Mouse (Mus musculus) liver, embryonic 11.5 days (tissue): ENCODE measurements around the gene Calcrl. TPM values are rescaled to one million over a fixed set of nuclear protein-coding genes. Genes with fewer than 3 reads are reported as not detected.

ENCODE experiments used
- ATAC-seq: fragments of 200-750 bp; cut with Nextera tagmentation; replicated peaks from 2 replicates; pipeline ENCODE4 v1.8.0; 2017; ENCODE audit warnings: moderate number of reproducible peaks, mild to moderate bottlenecking, moderate TSS enrichment, moderate library complexity; ENCODE audit not compliant: low FRiP score
- DNase-seq: peaks from one replicate; pipeline ENCODE4 v3.0.0-alpha.2; 2017; ENCODE audit warnings: low spot score
- H3K27ac ChIP-seq: fragments of 300-500 bp; sonication (generic); 2 replicates; pipeline ENCODE4 v1.5.1; 2014; ENCODE audit warnings: mild to moderate bottlenecking, low read depth, low read length, control low read depth
- H3K27me3 ChIP-seq: fragments of 300-500 bp; sonication (generic); replicated peaks from 2 replicates; pipeline ENCODE4 v1.6.1; 2014; ENCODE audit warnings: low read length, mixed read lengths; ENCODE audit not compliant: control insufficient read depth, insufficient read depth
- H3K36me3 ChIP-seq: fragments of 300-500 bp; sonication (generic); 2 replicates; pipeline ENCODE4 v1.6.1; 2014; ENCODE audit warnings: mild to moderate bottlenecking, low read length, moderate library complexity, mixed read lengths; ENCODE audit not compliant: control insufficient read depth, insufficient read depth
- H3K4me1 ChIP-seq: fragments of 300-500 bp; sonication (generic); replicated peaks from 2 replicates; pipeline ENCODE4 v1.6.1; 2014; ENCODE audit warnings: low read length, mixed read lengths; ENCODE audit not compliant: control insufficient read depth, insufficient read depth
- H3K4me2 ChIP-seq: fragments of 300-500 bp; sonication (generic); 2 replicates; pipeline ENCODE4 v1.6.1; 2014; ENCODE audit warnings: mild to moderate bottlenecking, control low read depth, moderate library complexity
- H3K4me3 ChIP-seq: fragments of 300-500 bp; sonication (generic); 2 replicates; pipeline ENCODE4 v1.5.1; 2014; ENCODE audit warnings: low read depth, low read length, control low read depth
- H3K9ac ChIP-seq: fragments of 300-500 bp; sonication (generic); 2 replicates; pipeline ENCODE4 v1.6.1; 2014; ENCODE audit warnings: low read depth, low read length, control low read depth
- H3K9me3 ChIP-seq: fragments of 300-500 bp; sonication (generic); 2 replicates; pipeline ENCODE4 v1.6.1; 2016; ENCODE audit warnings: low read length, inconsistent platforms, mixed read lengths; ENCODE audit not compliant: control insufficient read depth
- WGBS: fragments of 180-500 bp; shearing (Covaris S2); extraction: QIAGEN DNeasy Blood & Tissue Kit; methylation state at CpG from one replicate; pipeline ENCODE4 v1.1.7; 2014; 5-methylcytosine and 5-hydroxymethylcytosine counted together
- polyA plus RNA-seq: library from polyadenylated mRNA; unstranded; fragments of >200 nt; fragmentation: Nextera tagmentation; extraction: Ambion mirVana; gene quantifications from 2 replicates; pipeline ENCODE4 v1.2.1, GENCODE M21; 2014

Calcrl gene
- polyA plus RNA-seq, 1 experiment from 2014 or later: 30.4 TPM

DNA sequence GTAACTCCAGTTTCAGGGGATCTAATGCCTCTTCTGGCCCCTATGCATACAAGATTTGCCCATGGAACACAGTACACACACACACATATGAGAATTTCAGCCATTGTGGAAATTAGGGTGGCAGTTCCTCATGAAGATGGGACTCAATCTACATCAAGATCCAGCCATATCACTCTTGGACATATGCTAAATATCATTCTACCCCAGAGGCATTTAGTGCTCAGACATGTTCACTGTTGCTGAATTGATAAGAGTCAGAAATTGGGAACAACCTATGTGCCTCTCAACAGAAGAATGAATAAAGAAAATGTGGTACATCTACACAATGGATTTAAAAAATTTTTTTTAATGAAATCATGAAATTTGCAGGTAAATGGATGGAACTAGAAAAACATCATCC is 58.5 kb downstream of the Calcrl start:
- Histone ChIP-seq H3K27ac (no peak overlapping the region), H3K9ac (no peak overlapping the region), H3K27me3 (no peaks in the 10 kb centered on the region), H3K9me3 (no peaks in the 10 kb centered on the region), H3K4me3 (no peak overlapping the region), H3K36me3 (no peaks in the 10 kb centered on the region), H3K4me2 (no peak overlapping the region), H3K4me1 (0 out of 2 replicates have a peak, but pooled peaks cover 3% of the 10 kb centered on the region)
- ATAC-seq (peak; percentile 79), DNase-seq (no peak)

- H3K9me3 ChIP-seq: no peaks in the 10 kb centered on the region
- ATAC-seq (no peak), DNase-seq (no peak)
- WGBS: 86% methylated on average over 3 of the region's 3 CpGs
- no peaks in the 10 kb centered on the region for H3K36me3 ChIP-seq
- H3K4me1 ChIP-seq: 0 out of 2 replicates have a peak, but pooled peaks cover 3% of the 10 kb centered on the region
- no peak overlapping the region for H3K4me2 ChIP-seq
- no peak overlapping the region for H3K9ac ChIP-seq
- H3K27ac ChIP-seq: no peak overlapping the region
- H3K4me3 ChIP-seq: no peak overlapping the region
- no peaks in the 10 kb centered on the region for H3K27me3 ChIP-seq
Observed at GRCm38 (mm10) chr2:84365266-84365665, 59.9 kb downstream of the Calcrl start.

DNA sequence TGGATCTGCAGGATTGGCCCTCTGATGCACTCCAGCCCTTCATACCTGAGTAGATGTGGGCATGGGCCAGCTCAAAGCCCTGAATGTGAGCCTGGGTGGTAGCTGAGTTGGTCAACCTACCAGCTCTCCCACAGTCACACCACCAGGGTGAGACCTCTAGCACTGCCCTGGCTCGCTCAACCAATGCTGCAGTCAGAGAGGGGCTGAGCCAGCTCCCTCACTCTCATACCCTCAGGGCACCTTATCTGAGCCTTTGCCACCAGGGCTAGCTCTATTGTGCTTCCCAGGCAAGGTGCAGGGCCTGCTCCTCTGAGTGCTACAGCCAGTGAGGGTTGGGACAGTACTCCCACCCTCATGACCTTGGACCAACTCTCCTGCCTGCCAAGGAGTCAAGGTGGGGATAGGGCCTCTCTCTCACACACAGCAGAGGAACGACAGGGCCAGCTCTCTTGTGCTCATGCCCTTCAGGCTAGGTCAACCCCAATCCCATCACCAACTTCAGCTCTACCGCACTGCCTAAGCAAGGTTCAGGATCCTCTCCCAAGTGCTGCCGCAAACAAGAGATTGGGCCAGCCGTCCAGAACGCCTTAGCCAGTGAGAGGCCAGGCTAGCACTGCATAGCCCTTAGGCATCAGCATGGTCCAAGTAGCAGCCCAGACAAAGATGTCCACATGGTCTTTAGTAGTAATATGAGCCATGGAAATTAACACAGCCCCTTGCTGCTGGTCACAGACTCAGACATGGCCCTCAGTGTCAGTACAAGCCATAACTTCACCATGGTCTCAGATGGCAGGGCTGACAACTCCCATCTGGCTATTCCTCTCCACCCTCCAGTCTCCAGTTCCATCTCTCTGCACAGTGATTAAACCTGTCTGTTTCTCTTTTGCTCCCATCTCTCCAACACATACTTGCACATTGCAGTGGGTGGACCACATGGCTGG is 62.2 kb downstream of the Calcrl start:
- no peaks in the 10 kb centered on the region for H3K36me3 ChIP-seq
- H3K4me2 ChIP-seq: no peak overlapping the region
- H3K9ac ChIP-seq: no peak overlapping the region
- no peak overlapping the region for H3K27ac ChIP-seq
- DNase-seq: no peak
- WGBS: 91% methylated on average over 6 of the region's 6 CpGs
- 0 out of 2 replicates have a peak, but pooled peaks cover 3% of the 10 kb centered on the region for H3K4me1 ChIP-seq
- no peaks in the 10 kb centered on the region for H3K9me3 ChIP-seq
- H3K27me3 ChIP-seq: no peaks in the 10 kb centered on the region
- no peak overlapping the region for H3K4me3 ChIP-seq
- ATAC-seq: 0 out of 2 replicates have a peak, but pooled peaks have one; percentile 24

DNA sequence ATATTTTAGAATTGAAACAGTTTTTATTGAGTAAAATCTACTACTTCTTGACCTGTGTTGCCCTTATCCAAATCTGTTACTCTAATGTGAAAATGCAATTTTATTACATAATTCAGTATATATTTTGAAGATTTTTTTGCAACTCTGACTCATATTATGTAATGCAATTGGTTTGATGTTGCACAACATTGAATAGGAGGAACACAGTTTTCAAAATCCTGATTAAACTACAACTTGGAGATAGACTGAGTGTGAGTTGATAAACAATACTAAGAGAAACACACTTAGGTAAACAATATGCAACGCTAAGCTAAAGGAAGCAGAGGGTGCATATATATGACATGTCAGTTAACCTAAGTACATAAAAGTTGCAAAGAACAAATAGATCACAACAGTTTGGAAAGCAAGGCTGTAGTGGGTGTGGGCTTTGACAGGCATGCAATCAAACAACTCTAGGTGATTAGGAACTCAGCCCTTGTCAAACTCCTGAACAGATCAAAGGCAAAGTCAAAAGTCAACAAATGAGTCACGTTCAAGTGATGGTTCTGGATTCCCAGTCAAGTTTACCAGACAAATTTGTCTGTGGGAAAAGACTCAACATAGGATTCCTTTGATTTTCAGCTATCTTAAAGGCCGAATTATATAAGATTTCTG is 66.4 kb downstream of the Calcrl start:
- ATAC-seq: no peak
- no peak overlapping the region for H3K9ac ChIP-seq
- H3K36me3 ChIP-seq: no peaks in the 10 kb centered on the region

GRCm38 (mm10) chr2:84355281-84355680 is 69.9 kb downstream of the Calcrl start:
- H3K4me1 ChIP-seq: no peaks in the 10 kb centered on the region
- ATAC-seq (no peak), DNase-seq (no peak)
- no peaks in the 10 kb centered on the region for H3K36me3 ChIP-seq
- H3K9ac ChIP-seq: no peak overlapping the region
- H3K4me3 ChIP-seq: no peak overlapping the region
- H3K9me3 ChIP-seq: no peaks in the 10 kb centered on the region
- no peak overlapping the region for H3K4me2 ChIP-seq
- 54% methylated on average over 4 of the region's 4 CpGs for WGBS
- H3K27ac ChIP-seq: no peak overlapping the region
- no peaks in the 10 kb centered on the region for H3K27me3 ChIP-seq

More for the DNA sequence above, 66.4 kb downstream of the Calcrl start:
- no peak for DNase-seq
- H3K27ac ChIP-seq: no peak overlapping the region
- H3K27me3 ChIP-seq: no peaks in the 10 kb centered on the region
- H3K9me3 ChIP-seq: no peaks in the 10 kb centered on the region
- no peaks in the 10 kb centered on the region for H3K4me1 ChIP-seq
- H3K4me3 ChIP-seq: no peak overlapping the region
- WGBS: 61% methylated on average over 3 of the region's 3 CpGs
- no peak overlapping the region for H3K4me2 ChIP-seq

DNA sequence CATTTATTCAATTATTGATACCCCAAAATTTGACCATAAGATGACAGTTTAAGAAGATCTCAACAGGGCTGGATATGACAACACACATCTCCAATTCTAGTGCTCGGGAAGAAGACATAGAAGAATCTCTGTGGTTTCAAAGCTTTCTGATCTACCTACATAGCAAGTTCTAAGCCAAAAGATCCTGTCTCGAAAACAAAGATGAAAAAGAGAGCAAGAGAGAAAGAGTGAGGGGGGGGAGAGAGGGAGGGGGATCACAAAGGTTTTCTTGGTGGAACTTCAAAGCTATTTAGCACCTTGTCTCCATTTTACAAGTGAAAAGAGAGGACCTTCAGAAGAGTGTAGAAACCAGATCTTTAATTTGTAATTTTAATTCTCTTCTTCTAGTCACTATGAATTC is 77.8 kb downstream of the Calcrl start:
- ATAC-seq: no peak
- no peaks in the 10 kb centered on the region for H3K9me3 ChIP-seq
- no peak overlapping the region for H3K9ac ChIP-seq
- 67% methylated on average over 2 of the region's 2 CpGs for WGBS
- H3K27me3 ChIP-seq: no peaks in the 10 kb centered on the region
- DNase-seq: no peak
- H3K27ac ChIP-seq: no peak overlapping the region
- no peak overlapping the region for H3K4me3 ChIP-seq
- H3K4me2 ChIP-seq: no peak overlapping the region
- H3K36me3 ChIP-seq: no peaks in the 10 kb centered on the region
- H3K4me1 ChIP-seq: no peaks in the 10 kb centered on the region

GRCm38 (mm10) chr2:84343756-84344155 is 81.5 kb downstream of the Calcrl start:
- no peak for DNase-seq
- H3K27me3 ChIP-seq: no peaks in the 10 kb centered on the region
- H3K4me3 ChIP-seq: no peak overlapping the region
- H3K4me1 ChIP-seq: no peaks in the 10 kb centered on the region
- no peak overlapping the region for H3K4me2 ChIP-seq
- 71% methylated on average over 2 of the region's 2 CpGs for WGBS
- H3K27ac ChIP-seq: no peak overlapping the region
- no peaks in the 10 kb centered on the region for H3K36me3 ChIP-seq
- no peak for ATAC-seq
- H3K9me3 ChIP-seq: no peaks in the 10 kb centered on the region
- H3K9ac ChIP-seq: no peak overlapping the region

DNA sequence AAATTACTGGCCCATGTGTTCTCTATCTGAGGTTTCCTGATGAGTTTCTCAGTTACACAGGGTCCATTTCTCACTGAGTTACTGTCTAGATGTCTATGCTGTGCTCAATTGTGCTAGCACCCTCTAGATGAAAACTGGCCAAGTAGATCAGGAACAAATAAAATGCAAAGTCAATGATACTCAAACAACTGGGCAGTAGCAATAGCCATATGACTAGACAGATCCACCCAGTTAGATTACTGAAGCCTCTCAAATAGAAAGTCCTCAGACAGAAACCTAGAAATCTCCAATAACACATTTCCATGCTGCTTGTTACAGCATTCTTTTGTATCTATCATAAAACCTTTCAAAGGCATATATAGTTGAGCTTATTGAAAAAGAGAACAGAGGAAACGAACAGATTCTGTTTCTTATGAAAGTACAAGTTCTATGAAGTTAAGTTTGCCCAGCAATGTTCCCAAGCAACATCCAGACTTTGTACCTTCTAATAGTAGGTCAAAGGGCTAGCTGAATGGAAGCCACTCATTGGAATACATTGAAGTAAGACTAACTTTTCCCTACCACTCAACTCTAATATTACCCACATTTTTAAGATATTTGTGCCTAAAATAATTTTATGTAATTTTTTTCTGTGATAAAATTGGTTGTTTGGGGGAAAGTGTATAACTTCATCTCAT is 87.3 kb downstream of the Calcrl start:
- H3K4me2 ChIP-seq: no peak overlapping the region
- no peaks in the 10 kb centered on the region for H3K9me3 ChIP-seq
- 83% methylated on average over 1 of the region's 1 CpGs for WGBS
- no peak overlapping the region for H3K9ac ChIP-seq
- no peaks in the 10 kb centered on the region for H3K27me3 ChIP-seq
- no peak for DNase-seq
- H3K4me3 ChIP-seq: no peak overlapping the region
- H3K36me3 ChIP-seq: no peaks in the 10 kb centered on the region
- H3K4me1 ChIP-seq: no peaks in the 10 kb centered on the region
- H3K27ac ChIP-seq: no peak overlapping the region
- ATAC-seq: no peak
